Mouse (Mus musculus) liver, embryonic 14.5 days (tissue): ENCODE results near the gene Ptprs.

ENCODE experiments used
- CTCF ChIP-seq: IDR thresholded peaks from 2 replicates; pipeline ENCODE4 v1.5.1; 2016; ENCODE audit warnings: antibody characterized with exemption, low read depth, control low read depth
- EP300 ChIP-seq: IDR thresholded peaks from 2 replicates; pipeline ENCODE4 v1.6.1; 2016; ENCODE audit warnings: antibody characterized with exemption, low read depth

GRCm38 (mm10) chr17:56512310-56512709 lies 36.0 kb upstream of the Ptprs start, which contains the start of gene Znrf4:
- TF ChIP-seq EP300 = no peak
- no peak for TF ChIP-seq CTCF
